Mouse (Mus musculus): ENCODE data around the gene Ptprj.
"Not testable (repeated sequence)": the region's sequence is repeated elsewhere in the genome, so short reads cannot be mapped to it uniquely, and the experiment has no call there.

Gene Ptprj

DNA sequence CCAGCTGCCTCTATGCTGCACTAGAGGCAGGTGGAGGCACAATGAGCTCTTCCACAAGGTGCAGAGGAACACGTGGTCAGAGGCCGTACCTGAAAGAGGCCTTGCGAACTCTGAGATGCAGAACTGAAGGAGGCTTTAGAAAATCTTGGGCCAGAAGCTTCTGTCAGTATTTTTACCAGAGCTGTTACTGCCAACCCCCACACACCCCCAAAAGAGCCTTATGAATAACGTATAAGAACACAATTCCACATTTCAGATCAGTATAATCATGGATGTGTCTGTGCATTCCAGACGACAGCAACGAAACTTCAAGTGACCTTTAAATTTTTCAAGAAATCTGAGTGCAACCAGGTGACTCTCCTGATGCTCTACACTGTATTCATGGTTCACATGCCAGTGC lies 98.9 kb downstream of the Ptprj start:
- no peak for DNase-seq (ENCODE audit: low spot score in 2 of 2)

- DNase-seq (ENCODE audit: low spot score in 2 of 2): no peak
Measured at GRCm38 (mm10) chr2:90480747-90481308, 99.6 kb downstream of the Ptprj start.

DNA sequence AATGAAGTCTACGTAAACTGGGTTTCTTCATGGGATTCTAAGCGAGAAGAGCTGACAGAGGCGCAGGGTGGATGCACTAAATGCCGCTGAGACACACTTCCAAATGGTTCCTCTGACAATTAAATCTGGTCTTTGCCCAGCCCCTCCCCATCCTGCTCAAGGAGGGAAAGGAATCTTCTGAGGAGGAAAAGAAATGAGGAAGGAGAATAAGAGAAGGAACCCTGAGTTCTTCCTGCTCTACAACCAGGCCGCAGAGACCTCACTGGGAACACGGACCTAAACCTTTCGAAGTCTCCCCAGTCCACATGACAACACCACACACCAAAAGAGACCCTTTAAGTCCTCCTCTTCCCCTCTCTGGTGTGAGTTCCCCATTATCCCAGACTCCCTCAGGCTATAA lies 101.9 kb downstream of the Ptprj start:
- DNase-seq (ENCODE audit: low spot score in 2 of 2): no peak

DNA sequence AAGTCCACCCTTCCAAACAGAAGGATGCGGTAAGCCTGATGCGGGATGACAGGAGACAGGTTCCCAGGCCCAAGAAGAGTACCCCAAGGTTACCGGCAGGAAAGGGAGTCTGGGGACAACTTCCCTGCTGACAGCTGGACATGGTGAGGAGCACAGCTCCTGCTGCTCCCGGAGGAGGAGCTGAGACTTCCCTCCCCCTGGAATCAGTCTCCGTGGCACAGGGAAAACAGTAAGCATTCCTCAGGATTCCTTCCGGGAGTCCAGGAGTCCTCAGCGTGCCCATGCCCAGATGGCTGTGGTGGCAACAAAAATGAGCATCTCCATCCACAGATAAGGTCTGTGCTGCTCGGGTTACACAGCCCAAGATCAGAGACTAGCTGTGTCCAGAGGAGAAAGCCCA lies 102.8 kb downstream of the Ptprj start:
- DNase-seq (ENCODE audit: low spot score in 2 of 2): no peak

DNA sequence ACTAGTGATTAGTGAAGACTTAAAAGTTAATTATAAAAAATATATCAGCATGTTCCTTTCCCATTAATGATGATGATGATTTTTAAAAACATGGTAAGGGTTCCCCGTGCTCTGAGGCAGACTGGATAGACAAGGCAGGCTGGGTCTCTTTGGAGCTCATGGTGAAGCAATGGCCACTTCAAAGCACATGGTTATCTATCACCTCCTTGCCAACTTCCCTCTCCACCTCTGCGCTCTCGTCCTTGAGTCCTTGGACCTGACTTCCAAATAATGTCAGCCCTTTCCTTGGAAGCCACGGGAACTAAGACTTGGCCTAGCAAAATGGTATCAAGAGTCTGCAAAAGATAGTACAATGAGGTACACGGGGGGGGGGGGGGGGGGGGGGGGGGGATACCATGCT lies 103.7 kb downstream of the Ptprj start:
- no peak for DNase-seq (ENCODE audit: low spot score in 2 of 2)

GRCm38 (mm10) chr2:90476319-90476718 lies 104.1 kb downstream of the Ptprj start:
- no peak for DNase-seq (ENCODE audit: low spot score in 2 of 2)

DNA sequence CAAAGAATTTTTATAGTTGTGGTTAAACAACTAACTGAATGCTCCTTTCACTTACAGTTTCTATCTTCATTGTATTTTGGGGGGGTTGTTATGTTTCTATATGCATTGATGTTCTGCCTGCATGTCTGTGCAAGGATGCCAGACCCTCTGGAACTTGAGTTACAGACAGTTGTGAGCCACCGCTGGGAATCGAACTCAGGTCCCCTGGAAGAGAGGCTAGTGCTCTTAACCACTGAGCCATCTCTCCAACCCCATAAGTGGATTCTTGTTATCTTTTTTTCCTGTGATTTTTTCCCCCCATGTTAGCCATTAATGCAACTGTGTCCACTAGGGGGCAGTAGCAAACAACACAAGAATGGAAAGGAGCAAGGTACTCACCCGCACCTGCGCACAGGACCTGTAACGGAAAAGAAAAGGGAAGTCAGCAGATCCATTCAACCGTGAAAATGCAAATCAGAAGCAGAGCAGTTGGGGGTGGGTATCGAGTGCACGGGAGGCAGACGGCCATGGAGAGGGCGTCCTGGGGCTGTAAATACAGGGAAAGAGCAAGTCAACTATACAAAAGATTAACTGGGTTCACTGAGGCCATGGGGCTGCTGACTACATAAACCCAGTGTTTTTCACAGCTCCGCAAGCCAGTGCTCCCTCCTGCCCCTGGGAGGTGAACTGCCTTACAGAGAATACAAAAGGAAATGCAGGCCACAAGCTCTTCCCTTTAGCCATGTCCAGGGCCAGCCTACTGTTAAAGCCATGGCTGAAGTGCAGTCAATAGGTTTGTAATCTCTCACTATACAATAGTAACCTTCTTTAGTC lies 105.6 kb downstream of the Ptprj start:
- peak; percentile 87 to 94 for DNase-seq (ENCODE audit: low spot score in 2 of 2)

GRCm38 (mm10) chr2:90472701-90473100 lies 107.7 kb downstream of the Ptprj start:
- DNase-seq (ENCODE audit: low spot score in 2 of 2): no peak

DNA sequence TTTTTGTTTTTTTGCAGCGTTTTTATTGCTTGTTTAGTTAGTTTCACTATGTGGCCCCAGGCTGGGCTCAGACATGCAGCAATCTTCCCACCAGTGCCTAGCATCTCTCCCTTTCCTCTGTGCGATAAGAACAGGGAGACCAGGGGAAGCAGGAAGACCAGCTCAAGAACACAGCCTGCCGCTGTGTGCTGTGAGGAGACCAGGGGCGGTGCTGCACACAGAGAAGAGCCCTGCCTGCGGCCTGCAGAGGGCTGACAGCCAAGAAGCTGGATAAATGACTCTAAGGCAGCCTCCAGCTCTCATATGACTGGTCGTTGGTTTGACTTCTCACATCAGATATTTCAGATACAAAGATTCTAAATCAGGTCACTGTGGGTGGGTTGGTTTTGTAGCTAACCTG lies 110.3 kb downstream of the Ptprj start:
- no peak for DNase-seq (ENCODE audit: low spot score in 2 of 2)

GRCm38 (mm10) chr2:90466480-90466879 lies 114.0 kb downstream of the Ptprj start:
- DNase-seq (ENCODE audit: low spot score in 2 of 2): no peak

DNA sequence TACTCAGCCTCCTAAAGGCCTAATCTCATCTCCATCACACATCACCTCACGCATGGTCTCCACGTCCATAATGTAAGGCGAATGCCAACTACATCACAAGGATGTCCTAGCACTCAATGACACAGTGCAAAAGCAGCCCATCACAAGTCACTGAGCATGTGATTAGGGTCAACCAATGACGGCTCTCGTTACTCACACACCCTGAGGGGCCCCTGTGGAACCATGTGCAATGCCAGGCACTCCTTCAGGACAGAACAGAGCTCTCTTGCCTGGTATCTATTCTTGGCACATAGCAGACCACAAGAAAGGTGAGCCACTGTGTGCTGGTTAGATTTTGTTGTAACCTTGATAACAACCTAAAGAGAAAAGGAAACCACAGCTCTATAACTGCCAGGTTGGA lies 116.7 kb downstream of the Ptprj start:
- no peak for DNase-seq (ENCODE audit: low spot score in 2 of 2)

- DNase-seq (ENCODE audit: low spot score in 2 of 2): no peak
Measured at GRCm38 (mm10) chr2:90462252-90462651, 118.2 kb downstream of the Ptprj start.

- no peak for DNase-seq (ENCODE audit: low spot score in 2 of 2)
Measured at GRCm38 (mm10) chr2:90457946-90458345, 122.5 kb downstream of the Ptprj start.

DNA sequence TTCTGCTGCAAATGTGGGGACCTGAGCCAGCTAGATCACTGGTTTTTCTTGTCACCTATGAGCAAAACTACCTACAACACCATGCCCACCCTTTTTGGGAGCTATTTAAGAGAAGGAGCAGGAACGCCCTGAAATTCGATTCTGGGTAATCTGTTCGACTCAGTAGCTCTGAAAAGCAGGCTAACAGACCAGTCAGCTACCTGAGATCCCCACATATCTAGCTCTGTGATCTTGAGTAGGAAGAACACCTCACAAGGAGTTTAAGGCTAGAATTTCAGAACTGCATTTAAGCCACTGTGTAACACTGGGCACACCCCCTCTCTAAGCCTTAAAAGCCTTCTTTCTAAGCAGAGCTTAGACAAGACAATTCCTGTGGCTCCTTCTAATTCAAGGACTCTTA lies 128.1 kb downstream of the Ptprj start:
- no peak for DNase-seq (ENCODE audit: low spot score in 2 of 2)

- no peak for DNase-seq (ENCODE audit: low spot score in 2 of 2)
Measured at GRCm38 (mm10) chr2:90448967-90449740, 131.3 kb downstream of the Ptprj start.

DNA sequence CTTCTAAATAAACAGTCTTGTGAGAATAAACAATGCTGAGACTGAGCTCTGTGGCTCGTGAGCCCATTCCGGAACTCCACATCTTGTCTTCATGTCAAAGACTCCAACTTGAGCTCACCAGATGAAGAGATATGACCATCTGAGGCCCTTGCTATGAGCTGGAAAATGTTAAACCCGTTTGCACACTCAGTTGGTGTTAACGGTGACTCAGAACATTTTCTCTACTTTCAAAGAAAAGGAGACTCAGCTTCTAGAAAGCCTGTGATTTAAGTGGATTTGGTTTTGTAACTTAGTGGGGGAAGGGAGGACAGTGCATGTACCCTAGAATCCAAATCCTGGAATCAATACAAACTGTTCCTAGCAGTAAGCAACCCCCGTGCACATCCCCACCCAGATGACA lies 136.6 kb downstream of the Ptprj start:
- DNase-seq (ENCODE audit: low spot score in 2 of 2): peak in 1 of 2 experiments; percentile 38

DNA sequence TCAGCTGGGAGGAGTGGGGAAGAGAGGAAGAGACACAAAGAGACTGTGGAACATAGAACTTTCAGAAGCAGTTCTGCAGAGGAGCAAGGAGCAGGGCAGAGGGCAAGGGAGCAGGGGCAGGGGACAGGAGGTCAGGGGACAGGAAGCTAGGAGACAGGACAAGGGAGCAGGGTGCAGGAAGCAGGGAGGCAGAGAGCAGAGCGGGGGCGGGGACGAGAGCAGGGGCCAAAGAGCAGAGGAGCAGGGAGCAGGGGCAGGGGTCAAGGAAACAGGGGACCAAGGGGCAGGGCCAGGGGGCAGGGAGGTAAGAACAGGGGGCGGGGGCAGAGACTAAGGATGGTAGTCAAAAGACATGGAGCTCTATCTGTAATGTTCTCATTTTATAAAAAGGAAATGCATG lies 138.6 kb downstream of the Ptprj start:
- not testable (repeated sequence) for DNase-seq (ENCODE audit: low spot score in 2 of 2)

GRCm38 (mm10) chr2:90440169-90440568 lies 140.3 kb downstream of the Ptprj start:
- DNase-seq (ENCODE audit: low spot score in 2 of 2): peak in 1 of 2 experiments; percentile 14

DNA sequence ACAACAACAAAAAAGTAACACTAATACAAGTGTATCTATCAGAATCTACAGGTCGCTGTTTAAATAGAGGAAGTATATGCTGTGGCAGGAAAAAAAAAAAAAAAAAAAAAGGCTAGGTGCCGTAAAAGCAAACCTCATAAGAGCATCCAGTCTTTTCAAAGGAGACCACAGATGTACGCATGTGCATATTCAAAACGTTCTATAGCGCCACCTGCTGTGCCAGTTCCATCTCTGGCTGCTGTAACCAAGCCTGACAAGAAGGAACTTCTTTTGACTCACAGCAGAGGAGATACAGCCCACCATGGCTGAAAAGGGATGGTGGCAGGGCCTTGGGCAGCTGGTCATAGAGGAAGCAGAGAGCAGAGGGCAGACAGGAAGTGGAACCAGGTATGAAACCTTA lies 143.0 kb downstream of the Ptprj start:
- not testable (repeated sequence) for DNase-seq (ENCODE audit: low spot score in 2 of 2)

DNA sequence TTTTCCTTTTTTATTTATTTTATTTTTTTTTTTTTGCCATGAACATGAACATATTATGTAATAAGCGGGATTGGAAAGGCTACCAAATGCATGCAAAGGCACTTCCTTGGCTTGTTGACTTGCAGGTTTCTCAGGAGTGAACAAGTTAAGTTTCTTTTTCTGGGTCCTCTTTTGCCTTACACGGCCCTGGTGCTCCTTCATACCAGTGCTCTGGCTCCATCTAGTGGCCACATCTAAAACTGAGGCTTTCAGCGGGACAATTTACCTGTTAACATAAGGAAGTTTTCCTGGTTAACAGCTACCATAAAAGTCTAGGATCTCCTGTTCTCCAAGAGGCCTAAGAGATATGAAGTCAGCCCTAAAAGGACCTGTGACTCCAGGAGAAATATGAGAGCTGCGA lies 150.7 kb downstream of the Ptprj start:
- DNase-seq (ENCODE audit: low spot score in 2 of 2): not testable (repeated sequence)

- not testable (repeated sequence) for DNase-seq (ENCODE audit: low spot score in 2 of 2)
Measured at GRCm38 (mm10) chr2:90428988-90429717, 151.3 kb downstream of the Ptprj start.

DNA sequence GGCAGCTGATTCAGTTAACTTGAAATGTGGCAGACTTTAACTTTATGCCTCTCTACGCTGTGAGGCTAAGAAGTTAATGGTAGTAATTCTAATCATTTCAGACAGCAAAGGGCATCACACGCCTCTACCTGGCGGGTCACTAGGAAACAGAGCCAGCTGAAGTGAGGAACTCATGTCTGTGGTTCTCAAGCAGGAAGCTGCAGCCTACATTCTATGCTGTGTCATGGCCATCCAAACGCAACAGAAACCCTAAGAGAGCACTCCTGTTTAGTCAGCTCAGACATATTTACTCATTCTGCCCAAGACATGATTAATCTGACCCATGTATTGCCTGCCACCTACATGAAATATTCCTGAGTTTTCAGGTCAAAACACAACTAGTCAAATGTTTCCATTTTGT lies 155.5 kb downstream of the Ptprj start:
- DNase-seq (ENCODE audit: low spot score in 2 of 2): not testable (repeated sequence)

Data from right cerebral cortex, adult 2 months (tissue).